Mouse (Mus musculus): Measurements from ENCODE around the gene Cep78. TPM values are rescaled to one million over a fixed set of nuclear protein-coding genes. Genes with fewer than 3 reads are reported as not detected.
A peak's percentile ranks its signal among the peaks of the same experiment; 100 is the strongest.

Cep78 gene
- total and polyA plus RNA-seq, 2 experiments, result 0.87 to 1.9 TPM

DNA sequence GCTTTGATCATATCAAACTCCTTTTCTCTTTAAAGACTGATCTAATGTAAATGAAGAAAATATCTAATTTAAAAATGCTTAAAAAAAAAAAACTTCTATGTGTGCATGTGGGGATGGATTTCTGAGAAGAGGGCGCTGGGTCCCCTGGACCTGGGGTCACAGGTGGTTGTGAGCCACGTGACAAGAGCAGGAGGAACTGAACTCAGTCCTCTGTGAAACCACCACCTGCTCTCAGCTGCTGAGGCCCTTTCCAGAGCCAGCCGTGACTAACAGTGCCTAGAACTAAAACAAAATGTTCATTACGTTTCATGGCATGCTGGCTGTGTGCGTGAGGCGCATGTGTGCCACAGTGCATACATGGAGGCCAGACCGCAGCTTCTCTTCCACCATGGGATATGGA is 20.3 kb downstream of the Cep78 start:
- H3K4me3 ChIP-seq (ENCODE audit: insufficient read depth, low read depth, low read length), result no peak overlapping the region
- H3K4me1 ChIP-seq (ENCODE audit: control insufficient read depth, insufficient read depth, low read length), result no peaks in the 10 kb centered on the region
- no peak overlapping the region for H3K27ac ChIP-seq (replicated peaks; ENCODE audit: insufficient read depth, low read depth, low read length)
- no peak overlapping the region for H3K9ac ChIP-seq (ENCODE audit: low read depth, low read length)
- peaks cover 2% of the 10 kb centered on the region; the same call in 1 of the 2 replicates for H3K36me3 ChIP-seq (ENCODE audit: control insufficient read depth, insufficient read depth, low read length)
- no peaks in the 10 kb centered on the region for H3K27me3 ChIP-seq (ENCODE audit: control insufficient read depth, insufficient read depth, low read length)
- no peak for DNase-seq (ENCODE audit: extremely low read depth, low read depth, low spot score)
- WGBS, result 86% methylated on average over 7 of the region's 7 CpGs
- TF ChIP-seq CTCF (IDR thresholded peaks at IDR 0.05; ENCODE audit: low read depth, low read length) (no peak), POLR2A (IDR thresholded peaks at IDR 0.05; ENCODE audit: extremely low read depth, insufficient read depth, low read length) (no peak)
- H3K79me2 ChIP-seq (ENCODE audit: control insufficient read depth, insufficient read depth, low read length), result no peaks in the 10 kb centered on the region

DNA sequence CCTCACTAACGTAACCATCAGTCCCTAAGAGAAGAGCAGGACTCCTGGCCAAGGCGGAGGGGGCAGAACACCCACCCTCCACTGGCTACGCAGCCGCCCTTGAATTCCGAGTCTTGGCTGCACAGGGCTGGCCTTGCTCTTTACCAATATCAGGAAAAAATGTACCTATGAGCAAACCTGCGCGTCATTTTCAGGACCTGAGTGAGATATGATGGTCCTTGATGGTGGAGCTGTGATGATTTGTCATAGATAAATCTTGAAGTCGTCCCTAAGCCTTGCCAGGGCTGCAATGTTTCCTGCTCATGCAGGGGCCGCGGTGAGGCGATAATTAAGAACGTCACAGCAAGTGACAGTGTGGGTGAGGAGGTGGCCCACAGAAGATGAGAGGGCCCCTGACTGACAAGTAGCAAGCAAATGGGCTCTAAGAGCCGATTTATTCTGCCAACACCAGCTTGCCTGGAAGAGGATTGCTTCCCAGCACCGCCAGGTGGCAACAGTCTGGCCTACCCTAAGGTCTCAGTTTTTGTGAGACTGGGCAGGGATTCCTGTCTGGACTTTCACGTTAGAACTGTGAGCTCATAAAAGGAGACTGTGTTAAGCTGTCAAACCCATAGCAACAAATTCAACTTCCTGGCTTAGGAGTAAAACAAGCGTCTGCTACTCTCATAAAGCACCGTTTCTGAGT is 21.6 kb downstream of the Cep78 start:
- H3K4me1 ChIP-seq (ENCODE audit: control insufficient read depth, insufficient read depth, low read length), result no peaks in the 10 kb centered on the region
- no peaks in the 10 kb centered on the region for H3K79me2 ChIP-seq (ENCODE audit: control insufficient read depth, insufficient read depth, low read length)
- H3K27ac ChIP-seq (replicated peaks; ENCODE audit: insufficient read depth, low read depth, low read length), result no peak overlapping the region
- no peaks in the 10 kb centered on the region for H3K36me3 ChIP-seq (ENCODE audit: control insufficient read depth, insufficient read depth, low read length)
- TF ChIP-seq CTCF (IDR thresholded peaks at IDR 0.05; ENCODE audit: low read depth, low read length), result no peak
- TF ChIP-seq POLR2A (IDR thresholded peaks at IDR 0.05; ENCODE audit: extremely low read depth, insufficient read depth, low read length), result no peak
- H3K4me3 ChIP-seq (ENCODE audit: insufficient read depth, low read depth, low read length), result no peak overlapping the region
- no peak overlapping the region for H3K9ac ChIP-seq (ENCODE audit: low read depth, low read length)
- DNase-seq (ENCODE audit: extremely low read depth, low read depth, low spot score), result no peak
- no peaks in the 10 kb centered on the region for H3K27me3 ChIP-seq (ENCODE audit: control insufficient read depth, insufficient read depth, low read length)
- 82% methylated on average over 17 of the region's 17 CpGs for WGBS

DNA sequence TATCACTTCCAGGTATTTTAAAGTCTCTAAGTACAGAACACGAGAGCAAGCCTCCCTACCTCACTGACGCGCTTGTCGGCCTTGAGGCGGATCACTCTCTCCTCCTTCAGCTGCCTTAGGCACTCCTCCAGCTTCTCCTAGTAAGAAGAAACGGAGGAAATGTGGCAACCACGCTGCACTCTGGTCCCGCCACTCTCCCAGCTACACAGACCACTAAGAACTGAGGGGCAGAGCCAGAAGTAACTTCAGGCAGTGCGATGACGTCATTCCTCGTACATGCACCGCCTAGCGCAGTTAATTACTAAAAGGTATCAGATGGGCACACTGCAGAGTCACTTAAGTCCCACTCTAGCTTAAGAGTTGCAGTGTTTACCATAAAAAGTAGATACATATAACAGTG is 22.5 kb downstream of the Cep78 start:
- H3K27ac ChIP-seq (replicated peaks; ENCODE audit: insufficient read depth, low read depth, low read length), result no peak overlapping the region
- TF ChIP-seq POLR2A (IDR thresholded peaks at IDR 0.05; ENCODE audit: extremely low read depth, insufficient read depth, low read length) (no peak), CTCF (IDR thresholded peaks at IDR 0.05; ENCODE audit: low read depth, low read length) (no peak)
- H3K9ac ChIP-seq (ENCODE audit: low read depth, low read length), result no peak overlapping the region
- DNase-seq (ENCODE audit: extremely low read depth, low read depth, low spot score), result no peak
- no peaks in the 10 kb centered on the region for H3K36me3 ChIP-seq (ENCODE audit: control insufficient read depth, insufficient read depth, low read length)
- H3K4me3 ChIP-seq (ENCODE audit: insufficient read depth, low read depth, low read length), result no peak overlapping the region
- no peaks in the 10 kb centered on the region for H3K4me1 ChIP-seq (ENCODE audit: control insufficient read depth, insufficient read depth, low read length)
- no peaks in the 10 kb centered on the region for H3K27me3 ChIP-seq (ENCODE audit: control insufficient read depth, insufficient read depth, low read length)
- H3K79me2 ChIP-seq (ENCODE audit: control insufficient read depth, insufficient read depth, low read length), result no peaks in the 10 kb centered on the region
- 91% methylated on average over 13 of the region's 13 CpGs for WGBS

DNA sequence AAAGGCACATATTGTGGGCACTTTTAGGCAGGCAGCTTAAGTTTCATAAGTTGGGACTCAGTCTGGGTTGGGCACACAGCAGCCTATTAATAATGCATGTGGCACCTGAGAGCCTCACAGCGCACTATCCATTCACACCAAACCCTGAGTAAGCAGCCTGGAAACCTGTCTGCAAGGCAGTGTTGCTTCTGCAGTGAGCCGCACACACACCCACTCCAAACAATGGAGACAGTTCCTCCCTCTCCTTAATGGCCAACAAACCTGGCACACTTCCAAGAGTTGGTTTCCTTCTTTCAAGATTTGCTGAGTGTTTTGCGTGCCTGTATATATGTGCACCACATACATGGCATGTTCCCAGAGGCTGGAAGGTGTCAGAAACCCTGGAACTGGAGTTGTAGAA is 34.6 kb downstream of the Cep78 start:
- Histone ChIP-seq H3K79me2 (ENCODE audit: control insufficient read depth, insufficient read depth, low read length) (no peaks in the 10 kb centered on the region), H3K27me3 (ENCODE audit: control insufficient read depth, insufficient read depth, low read length) (no peaks in the 10 kb centered on the region), H3K4me1 (ENCODE audit: control insufficient read depth, insufficient read depth, low read length) (no peaks in the 10 kb centered on the region), H3K36me3 (ENCODE audit: control insufficient read depth, insufficient read depth, low read length) (no peaks in the 10 kb centered on the region), H3K4me3 (ENCODE audit: insufficient read depth, low read depth, low read length) (no peak overlapping the region), H3K9ac (ENCODE audit: low read depth, low read length) (no peak overlapping the region), H3K27ac (replicated peaks; ENCODE audit: insufficient read depth, low read depth, low read length) (no peak overlapping the region)
- WGBS, result 76% methylated on average over 3 of the region's 3 CpGs
- DNase-seq (ENCODE audit: extremely low read depth, low read depth, low spot score), result no peak
- TF ChIP-seq POLR2A (IDR thresholded peaks at IDR 0.05; ENCODE audit: extremely low read depth, insufficient read depth, low read length) (no peak), CTCF (IDR thresholded peaks at IDR 0.05; ENCODE audit: low read depth, low read length) (no peak)

DNA sequence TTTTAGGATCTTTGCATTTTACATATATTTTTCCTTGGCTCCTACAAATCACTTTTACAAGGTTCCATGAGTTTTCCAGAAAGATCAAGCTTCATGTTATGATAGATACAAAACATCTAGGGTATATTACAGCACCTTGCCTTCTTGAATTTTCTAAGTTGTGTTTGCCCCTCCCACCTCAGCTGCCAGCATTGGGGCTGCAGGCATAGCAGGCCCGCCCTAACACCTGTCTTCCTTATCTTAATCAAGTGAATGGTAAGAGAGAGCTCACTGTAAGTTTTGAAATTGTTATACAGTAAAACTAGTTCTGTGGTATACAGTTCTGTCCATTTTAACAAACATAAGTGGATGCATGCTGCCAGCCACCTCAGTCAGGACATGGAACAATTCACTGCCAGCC is 35.9 kb downstream of the Cep78 start:
- no peaks in the 10 kb centered on the region for H3K4me1 ChIP-seq (ENCODE audit: control insufficient read depth, insufficient read depth, low read length)
- no peak for DNase-seq (ENCODE audit: extremely low read depth, low read depth, low spot score)
- WGBS, result 81% methylated on average over 1 of the region's 1 CpGs
- no peaks in the 10 kb centered on the region for H3K27me3 ChIP-seq (ENCODE audit: control insufficient read depth, insufficient read depth, low read length)
- no peaks in the 10 kb centered on the region for H3K36me3 ChIP-seq (ENCODE audit: control insufficient read depth, insufficient read depth, low read length)
- TF ChIP-seq CTCF (IDR thresholded peaks at IDR 0.05; ENCODE audit: low read depth, low read length), result no peak
- TF ChIP-seq POLR2A (IDR thresholded peaks at IDR 0.05; ENCODE audit: extremely low read depth, insufficient read depth, low read length), result no peak
- H3K27ac ChIP-seq (replicated peaks; ENCODE audit: insufficient read depth, low read depth, low read length), result no peak overlapping the region
- no peak overlapping the region for H3K4me3 ChIP-seq (ENCODE audit: insufficient read depth, low read depth, low read length)
- H3K9ac ChIP-seq (ENCODE audit: low read depth, low read length), result no peak overlapping the region
- H3K79me2 ChIP-seq (ENCODE audit: control insufficient read depth, insufficient read depth, low read length), result no peaks in the 10 kb centered on the region

DNA sequence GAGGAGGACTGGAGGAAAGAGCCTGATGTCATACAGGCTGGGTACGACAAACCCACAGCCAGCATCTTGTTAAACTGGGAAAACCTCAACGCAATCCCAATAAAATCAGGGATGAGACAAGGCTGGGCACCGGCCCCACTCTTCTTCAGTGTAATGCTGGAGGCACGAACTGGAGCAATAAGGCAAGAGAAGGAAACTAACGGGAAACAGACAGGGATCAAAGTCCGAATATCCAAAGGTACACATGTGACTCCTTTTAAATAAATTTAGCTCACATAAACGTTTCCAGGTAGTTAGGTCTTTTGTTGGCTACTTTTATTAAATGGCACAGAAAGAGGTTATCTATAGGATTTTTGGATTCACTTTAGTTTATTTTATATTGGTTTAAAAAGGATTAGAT is 36.4 kb downstream of the Cep78 start:
- Histone ChIP-seq H3K4me3 (ENCODE audit: insufficient read depth, low read depth, low read length) (no peak overlapping the region), H3K9ac (ENCODE audit: low read depth, low read length) (no peak overlapping the region), H3K27me3 (ENCODE audit: control insufficient read depth, insufficient read depth, low read length) (no peaks in the 10 kb centered on the region), H3K27ac (replicated peaks; ENCODE audit: insufficient read depth, low read depth, low read length) (no peak overlapping the region), H3K4me1 (ENCODE audit: control insufficient read depth, insufficient read depth, low read length) (no peaks in the 10 kb centered on the region), H3K79me2 (ENCODE audit: control insufficient read depth, insufficient read depth, low read length) (no peaks in the 10 kb centered on the region), H3K36me3 (ENCODE audit: control insufficient read depth, insufficient read depth, low read length) (no peaks in the 10 kb centered on the region)
- WGBS, result 56% methylated on average over 7 of the region's 7 CpGs
- TF ChIP-seq CTCF (IDR thresholded peaks at IDR 0.05; ENCODE audit: low read depth, low read length) (no peak), POLR2A (IDR thresholded peaks at IDR 0.05; ENCODE audit: extremely low read depth, insufficient read depth, low read length) (no peak)
- peak; percentile 47 for DNase-seq (ENCODE audit: extremely low read depth, low read depth, low spot score)
